In genomic region chr17:36110129-36110528, GRCm38 (mm10) we compare ENCODE assay signal across 18 mouse cellular contexts. TPM values are rescaled to one million over a fixed set of nuclear protein-coding genes. Genes with fewer than 3 reads are reported as not detected.
A peak's percentile ranks its signal among the peaks of the same experiment; 100 is the strongest.
DNase-seq lines count a peak whose midpoint lies in the region; ATAC-seq and TF ChIP-seq lines count a peak whose summit lies in the region.
"Not testable (repeated sequence)": the region's sequence is repeated elsewhere in the genome, so short reads cannot be mapped to it uniquely, and the experiment has no call there.
"Had no signal": no experiment of that assay in that cellular context is flagged by ENCODE, and none has a peak within 500 bp of the region (broad histone marks: within the 10 kb centered on the region; RNA-seq: fewer than 3 reads in every experiment).

No protein-coding gene starts in this region.

- 0 out of 2 replicates have a peak, but pooled peaks have one; percentile 9 for ATAC-seq in hindbrain, embryonic 13.5 days (ENCODE audit: low FRiP score)
- ATAC-seq in lung, embryonic 14.5 days (ENCODE audit: insufficient read depth); midbrain, embryonic 14.5 days (ENCODE audit: low FRiP score, low TSS enrichment): not testable (repeated sequence)
- peak; percentile 10; the same call in 1 of the 2 replicates for ATAC-seq in midbrain, embryonic 11.5 days (ENCODE audit: low FRiP score)

- peaks cover 44% of the 10 kb centered on the region for H3K27me3 ChIP-seq in E14TG2a.4 (ENCODE audit: insufficient read depth, low read length)
- H3K27me3 ChIP-seq in forebrain, embryonic 10.5 days (ENCODE audit: poor library complexity, severe bottlenecking) = peaks cover 51% of the 10 kb centered on the region
- peaks cover 54% of the 10 kb centered on the region for H3K27me3 ChIP-seq in heart, embryonic 10.5 days (ENCODE audit: insufficient read depth, poor library complexity, severe bottlenecking)
- peaks cover 35% of the 10 kb centered on the region for H3K27me3 ChIP-seq in hindbrain, embryonic 13.5 days
- H3K27me3 ChIP-seq in lung, embryonic 14.5 days (ENCODE audit: insufficient read depth, low read length); midbrain, embryonic 11.5 days (ENCODE audit: control insufficient read depth, insufficient read depth, low read length); small intestine, adult 2 months (ENCODE audit: control insufficient read depth, insufficient read depth, low read length): not testable (repeated sequence)
- peaks cover 10% of the 10 kb centered on the region; the same call in 1 of the 2 replicates for H3K27me3 ChIP-seq in midbrain, embryonic 14.5 days (ENCODE audit: control insufficient read depth, insufficient read depth, low read length)

- 65% methylated on average over 3 of the region's 3 CpGs for WGBS in forebrain, embryonic 10.5 days
- WGBS in heart, embryonic 10.5 days = 40% methylated on average over 3 of the region's 3 CpGs
- WGBS in hindbrain, embryonic 13.5 days = 71% methylated on average over 3 of the region's 3 CpGs
- 39% methylated on average over 3 of the region's 3 CpGs for WGBS in lung, embryonic 14.5 days
- 53% methylated on average over 3 of the region's 3 CpGs for WGBS in midbrain, embryonic 11.5 days
- 54% methylated on average over 3 of the region's 3 CpGs for WGBS in midbrain, embryonic 14.5 days
- WGBS in small intestine, adult 2 months = 53% methylated on average over 3 of the region's 3 CpGs

- DNase-seq in forebrain, embryonic 10.5 days (ENCODE audit: extremely low spot score, low spot score); lung, embryonic 14.5 days; midbrain, embryonic 11.5 days (ENCODE audit: low spot score, missing footprints); midbrain, embryonic 14.5 days: not testable (repeated sequence)
- peak; percentile 64 for DNase-seq in heart, embryonic 10.5 days (ENCODE audit: low spot score)

- TF ChIP-seq POLR2A in small intestine, adult 2 months (IDR thresholded peaks at IDR 0.05; ENCODE audit: low read depth, low read length) = not testable (repeated sequence)

- H3K9ac ChIP-seq in hindbrain, embryonic 13.5 days; lung, embryonic 14.5 days; midbrain, embryonic 11.5 days (ENCODE audit: low read length); midbrain, embryonic 14.5 days (replicated peaks; ENCODE audit: low read length): not testable (repeated sequence)

- H3K27ac ChIP-seq in forebrain, embryonic 10.5 days; heart, embryonic 10.5 days; hindbrain, embryonic 13.5 days; lung, embryonic 14.5 days (ENCODE audit: low read depth); midbrain, embryonic 11.5 days (ENCODE audit: low read depth, low read length); midbrain, embryonic 14.5 days (replicated peaks; ENCODE audit: low read depth, low read length); small intestine, adult 2 months (ENCODE audit: insufficient read depth, low read depth, low read length): not testable (repeated sequence)

- peaks cover 31% of the 10 kb centered on the region for H3K9me3 ChIP-seq in E14TG2a.4 (ENCODE audit: low read length)
- not testable (repeated sequence) for H3K9me3 ChIP-seq in forebrain, embryonic 10.5 days; heart, embryonic 10.5 days; hindbrain, embryonic 13.5 days; lung, embryonic 14.5 days (ENCODE audit: low read depth, low read length); midbrain, embryonic 11.5 days (ENCODE audit: control insufficient read depth, low read length); midbrain, embryonic 14.5 days (ENCODE audit: control insufficient read depth, low read length)

- TF ChIP-seq CTCF in E14TG2a.4 (conservative IDR thresholded peaks at IDR 0.05; ENCODE audit: low read length); lung, embryonic 14.5 days (IDR thresholded peaks at IDR 0.05; ENCODE audit: low read depth); small intestine, adult 2 months (IDR thresholded peaks at IDR 0.05; ENCODE audit: extremely low read depth, insufficient read length, insufficient replicate concordance, low read depth, low read length): not testable (repeated sequence)

- H3K4me1 ChIP-seq in E14TG2a.4 (replicated peaks; ENCODE audit: low read depth, low read length) = peaks cover 29% of the 10 kb centered on the region
- H3K4me1 ChIP-seq in forebrain, embryonic 10.5 days = peaks cover 27% of the 10 kb centered on the region
- H3K4me1 ChIP-seq in heart, embryonic 10.5 days; hindbrain, embryonic 13.5 days (replicated peaks); lung, embryonic 14.5 days (ENCODE audit: insufficient read depth); midbrain, embryonic 11.5 days (ENCODE audit: control insufficient read depth, insufficient read depth, low read length); midbrain, embryonic 14.5 days (ENCODE audit: control insufficient read depth, insufficient read depth, low read length); small intestine, adult 2 months (ENCODE audit: control insufficient read depth, insufficient read depth, insufficient read length, low read length): not testable (repeated sequence)

- not testable (repeated sequence) for H3K36me3 ChIP-seq in E14TG2a.4 (ENCODE audit: insufficient read depth, low read length); forebrain, embryonic 10.5 days (replicated peaks); heart, embryonic 10.5 days; hindbrain, embryonic 13.5 days; lung, embryonic 14.5 days (ENCODE audit: insufficient read depth); midbrain, embryonic 11.5 days (ENCODE audit: control insufficient read depth, insufficient read depth, low read length); midbrain, embryonic 14.5 days (ENCODE audit: control insufficient read depth, insufficient read depth, low read length); small intestine, adult 2 months (ENCODE audit: control insufficient read depth, insufficient read depth, low read length)

- peak overlapping the region; percentile 78; the same call in 1 of the 2 replicates for H3K4me2 ChIP-seq in hindbrain, embryonic 13.5 days
- peak overlapping the region; percentile 66 for H3K4me2 ChIP-seq in lung, embryonic 14.5 days
- not testable (repeated sequence) for H3K4me2 ChIP-seq in midbrain, embryonic 11.5 days
- peak overlapping the region; percentile 73 for H3K4me2 ChIP-seq in midbrain, embryonic 14.5 days (ENCODE audit: low read length)

- H3K4me3 ChIP-seq in E14TG2a.4 (replicated peaks; ENCODE audit: low read length) = peak overlapping the region; percentile 74
- H3K4me3 ChIP-seq in forebrain, embryonic 10.5 days = peak overlapping the region; percentile 54; the same call in 1 of the 2 replicates
- not testable (repeated sequence) for H3K4me3 ChIP-seq in heart, embryonic 10.5 days; hindbrain, embryonic 13.5 days; lung, embryonic 14.5 days (ENCODE audit: low read depth, low read length); midbrain, embryonic 11.5 days (ENCODE audit: low read depth, low read length); midbrain, embryonic 14.5 days (replicated peaks; ENCODE audit: low read depth, low read length)
- H3K4me3 ChIP-seq in small intestine, adult 2 months (ENCODE audit: low read depth, low read length) = 0 out of 2 replicates have a peak overlapping the region, but pooled peaks have one; percentile 72

RNA-seq across cellular contexts. Expression of gene Gm19684, which starts 11.3 kb away (rescaled TPM):
- not detected in 2 replicates for polyA plus RNA-seq in forebrain, embryonic 10.5 days (2016; fragmentation: Nextera tagmentation; extraction: Ambion mirVana)
- polyA plus RNA-seq in heart, embryonic 10.5 days (2016; fragmentation: Nextera tagmentation; extraction: Ambion mirVana) = not detected in 2 replicates
- polyA plus RNA-seq in hindbrain, embryonic 13.5 days (2015; fragmentation: Nextera tagmentation; extraction: Ambion mirVana) = not detected in 2 replicates
- polyA plus RNA-seq in lung, embryonic 14.5 days (2014; fragmentation: Nextera tagmentation; extraction: Ambion mirVana) = not detected in 2 replicates
- polyA plus RNA-seq in midbrain, embryonic 11.5 days (2014; fragmentation: Nextera tagmentation; extraction: Ambion mirVana) = not detected in 2 replicates
- not detected in 2 replicates for polyA plus RNA-seq in midbrain, embryonic 14.5 days (2014; fragmentation: Nextera tagmentation; extraction: Ambion mirVana)
- polyA plus RNA-seq in small intestine, adult 2 months (2012; rRNA removed) = 0.22 and 0.27 TPM in 2 replicates
- polyA plus RNA-seq: cerebellum, adult 2 months; embryonic facial prominence, embryonic 13.5 days; erythroblast, embryonic 14.5 days; forebrain, embryonic 14.5 days; forebrain, postnatal 0 days; heart, embryonic 13.5 days; heart, postnatal 0 days; hindbrain, embryonic 14.5 days had no signal

RNA-seq across cellular contexts. Expression of gene Gm7030, which starts 19.1 kb away (rescaled TPM):
- polyA plus RNA-seq in forebrain, embryonic 10.5 days (2016; fragmentation: Nextera tagmentation; extraction: Ambion mirVana) = not detected in 2 replicates
- not detected in 2 replicates for polyA plus RNA-seq in heart, embryonic 10.5 days (2016; fragmentation: Nextera tagmentation; extraction: Ambion mirVana)
- not detected in 2 replicates for polyA plus RNA-seq in hindbrain, embryonic 13.5 days (2015; fragmentation: Nextera tagmentation; extraction: Ambion mirVana)
- polyA plus RNA-seq in lung, embryonic 14.5 days (2014; fragmentation: Nextera tagmentation; extraction: Ambion mirVana) = not detected in 2 replicates
- polyA plus RNA-seq in midbrain, embryonic 11.5 days (2014; fragmentation: Nextera tagmentation; extraction: Ambion mirVana) = not detected in 2 replicates
- not detected in 2 replicates for polyA plus RNA-seq in midbrain, embryonic 14.5 days (2014; fragmentation: Nextera tagmentation; extraction: Ambion mirVana)
- 12.5 and 88.2 TPM in 2 replicates for polyA plus RNA-seq in small intestine, adult 2 months (2012; rRNA removed)
- polyA plus RNA-seq: adrenal gland, adult 2 months; cerebellum, adult 2 months; embryonic facial prominence, embryonic 13.5 days; forebrain, embryonic 14.5 days; forebrain, postnatal 0 days; frontal cortex, adult 2 months; heart, embryonic 13.5 days; heart, postnatal 0 days; hindbrain, embryonic 14.5 days had no signal

RNA-seq across cellular contexts. Expression of gene Gm11127, which starts 52.0 kb away (rescaled TPM):
- polyA plus RNA-seq in forebrain, embryonic 10.5 days (2016; fragmentation: Nextera tagmentation; extraction: Ambion mirVana) = not detected in 2 replicates
- polyA plus RNA-seq in heart, embryonic 10.5 days (2016; fragmentation: Nextera tagmentation; extraction: Ambion mirVana) = not detected in 2 replicates
- polyA plus RNA-seq in hindbrain, embryonic 13.5 days (2015; fragmentation: Nextera tagmentation; extraction: Ambion mirVana) = not detected in 2 replicates
- polyA plus RNA-seq in lung, embryonic 14.5 days (2014; fragmentation: Nextera tagmentation; extraction: Ambion mirVana) = not detected in 2 replicates
- polyA plus RNA-seq in midbrain, embryonic 11.5 days (2014; fragmentation: Nextera tagmentation; extraction: Ambion mirVana) = not detected in 2 replicates
- not detected in 2 replicates for polyA plus RNA-seq in midbrain, embryonic 14.5 days (2014; fragmentation: Nextera tagmentation; extraction: Ambion mirVana)
- 70.6 and 179 TPM in 2 replicates for polyA plus RNA-seq in small intestine, adult 2 months (2012; rRNA removed)
- polyA plus RNA-seq: adrenal gland, adult 2 months; embryonic facial prominence, embryonic 13.5 days; erythroblast, embryonic 14.5 days; forebrain, embryonic 14.5 days; forebrain, postnatal 0 days; heart, embryonic 13.5 days; heart, postnatal 0 days had no signal

RNA-seq across cellular contexts. Expression of gene Gm8909, which starts 58.2 kb away (rescaled TPM):
- not detected in 2 replicates for polyA plus RNA-seq in forebrain, embryonic 10.5 days (2016; fragmentation: Nextera tagmentation; extraction: Ambion mirVana)
- polyA plus RNA-seq in heart, embryonic 10.5 days (2016; fragmentation: Nextera tagmentation; extraction: Ambion mirVana) = 0.40 TPM in 1 of 2 replicates, not detected in the other
- not detected in 2 replicates for polyA plus RNA-seq in hindbrain, embryonic 13.5 days (2015; fragmentation: Nextera tagmentation; extraction: Ambion mirVana)
- polyA plus RNA-seq in lung, embryonic 14.5 days (2014; fragmentation: Nextera tagmentation; extraction: Ambion mirVana) = 44.4 and 51.4 TPM in 2 replicates
- 0.16 TPM in 1 of 2 replicates, not detected in the other for polyA plus RNA-seq in midbrain, embryonic 11.5 days (2014; fragmentation: Nextera tagmentation; extraction: Ambion mirVana)
- not detected in 2 replicates for polyA plus RNA-seq in midbrain, embryonic 14.5 days (2014; fragmentation: Nextera tagmentation; extraction: Ambion mirVana)
- polyA plus RNA-seq in small intestine, adult 2 months (2012; rRNA removed) = 118 and 149 TPM in 2 replicates
- polyA plus RNA-seq: adrenal gland, adult 2 months; cerebellum, adult 2 months; embryonic facial prominence, embryonic 13.5 days; erythroblast, embryonic 14.5 days; forebrain, embryonic 14.5 days; forebrain, postnatal 0 days; frontal cortex, adult 2 months; heart, postnatal 0 days; hindbrain, embryonic 14.5 days had no signal

Comparison
In these comparisons a context has a peak if more than half of its experiments do, and no peak if none do; other contexts are left out.
1. RNA of gene Gm7030, which starts 19.1 kb away (polyA plus RNA-seq): 12.5 to 88.2 TPM in small intestine, adult 2 months; not detected in lung, embryonic 14.5 days, not detected in forebrain, embryonic 10.5 days, not detected in heart, embryonic 10.5 days, not detected in hindbrain, embryonic 13.5 days, not detected in midbrain, embryonic 11.5 days and not detected in midbrain, embryonic 14.5 days; every median in the first group is over 10 times any median in the second.
2. RNA of gene Gm11127, which starts 52.0 kb away (polyA plus RNA-seq): 70.6 to 179 TPM in small intestine, adult 2 months; not detected in hindbrain, embryonic 13.5 days, not detected in forebrain, embryonic 10.5 days, not detected in heart, embryonic 10.5 days, not detected in lung, embryonic 14.5 days, not detected in midbrain, embryonic 11.5 days and not detected in midbrain, embryonic 14.5 days; every median in the first group is over 10 times any median in the second.